9 mouse cellular contexts compared by ENCODE assay signal in the genomic region with DNA sequence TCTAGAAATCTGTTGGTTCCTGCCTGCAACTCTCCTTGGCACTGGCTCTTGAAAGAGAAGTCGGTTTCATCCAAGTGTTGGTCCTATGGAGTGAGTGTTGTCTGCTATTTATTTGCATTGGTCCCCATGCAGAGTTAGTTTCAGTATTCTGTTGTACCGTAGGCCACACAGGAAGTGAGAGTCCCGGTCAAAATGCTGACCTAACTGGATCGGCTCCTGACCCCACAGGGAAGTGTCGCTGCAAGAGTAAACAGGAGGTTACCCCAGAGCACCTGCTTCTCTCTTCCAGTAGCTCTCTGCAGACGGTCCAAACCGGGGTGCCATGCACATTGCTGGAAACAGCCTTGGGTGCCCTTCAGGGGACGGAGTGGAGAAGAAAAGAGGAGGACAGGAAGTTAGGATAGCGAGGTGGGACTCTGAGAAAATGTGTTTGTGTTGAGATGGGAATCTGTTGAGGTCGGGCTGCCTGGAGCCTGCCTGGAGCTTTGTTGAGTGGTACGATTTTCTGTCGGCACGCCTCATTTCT. TPM values are rescaled to one million over a fixed set of nuclear protein-coding genes. Genes with fewer than 3 reads are reported as not detected.
A peak's percentile ranks its signal among the peaks of the same experiment; 100 is the strongest.
DNase-seq lines count a peak whose midpoint lies in the region; ATAC-seq and TF ChIP-seq lines count a peak whose summit lies in the region.
"Had no signal": no experiment of that assay in that cellular context is flagged by ENCODE, and none has a peak within 500 bp of the region (broad histone marks: within the 10 kb centered on the region; RNA-seq: fewer than 3 reads in every experiment).

No protein-coding gene starts in this region.

- no peak for TF ChIP-seq EP300 in liver, postnatal 0 days (IDR thresholded peaks at IDR 0.05; ENCODE audit: low read depth)
- TF ChIP-seq EP300 in stomach, postnatal 0 days (optimal IDR thresholded peaks at IDR 0.05): no peak

- H3K9me3 ChIP-seq in liver, postnatal 0 days (ENCODE audit: low read length): no peaks in the 10 kb centered on the region
- H3K9me3 ChIP-seq in stomach, postnatal 0 days (ENCODE audit: control insufficient read depth, low read length): no peaks in the 10 kb centered on the region
- no peaks in the 10 kb centered on the region for H3K9me3 ChIP-seq in hindbrain, embryonic 14.5 days (ENCODE audit: control insufficient read depth, low read length)
- H3K9me3 ChIP-seq: embryonic facial prominence, embryonic 15.5 days had no signal

- WGBS in liver, postnatal 0 days (ENCODE audit: insufficient replicate concordance): 24% methylated on average over 13 of the region's 13 CpGs
- WGBS in stomach, postnatal 0 days: 35% methylated on average over 13 of the region's 13 CpGs
- WGBS in hindbrain, embryonic 14.5 days: 72% methylated on average over 13 of the region's 13 CpGs

- peak overlapping the region; percentile 63 for H3K4me2 ChIP-seq in liver, postnatal 0 days (ENCODE audit: low read depth, low read length)
- H3K4me2 ChIP-seq in stomach, postnatal 0 days (replicated peaks; ENCODE audit: low read depth): no peak overlapping the region
- no peak overlapping the region for H3K4me2 ChIP-seq in hindbrain, embryonic 14.5 days (replicated peaks)
- H3K4me2 ChIP-seq: embryonic facial prominence, embryonic 15.5 days had no signal

- peak overlapping the region; percentile 41 for H3K27ac ChIP-seq in liver, postnatal 0 days (ENCODE audit: low read depth)
- no peak overlapping the region for H3K27ac ChIP-seq in stomach, postnatal 0 days (replicated peaks)
- no peak overlapping the region for H3K27ac ChIP-seq in hindbrain, embryonic 14.5 days
- H3K27ac ChIP-seq: embryonic facial prominence, embryonic 15.5 days had no signal

- peaks cover 13% of the 10 kb centered on the region; the same call in 1 of the 2 replicates for H3K4me1 ChIP-seq in liver, postnatal 0 days (ENCODE audit: insufficient read depth)
- no peaks in the 10 kb centered on the region for H3K4me1 ChIP-seq in stomach, postnatal 0 days (replicated peaks; ENCODE audit: control insufficient read depth, insufficient read depth)
- no peaks in the 10 kb centered on the region for H3K4me1 ChIP-seq in hindbrain, embryonic 14.5 days (replicated peaks; ENCODE audit: control insufficient read depth, insufficient read depth, low read length)

- no peaks in the 10 kb centered on the region for H3K27me3 ChIP-seq in liver, postnatal 0 days (ENCODE audit: insufficient read depth, low read length)
- H3K27me3 ChIP-seq in stomach, postnatal 0 days (ENCODE audit: control insufficient read depth, insufficient read depth, low read length): no peaks in the 10 kb centered on the region
- H3K27me3 ChIP-seq in hindbrain, embryonic 14.5 days (ENCODE audit: control insufficient read depth, insufficient read depth, low read length): no peaks in the 10 kb centered on the region
- H3K27me3 ChIP-seq: embryonic facial prominence, embryonic 15.5 days had no signal

- TF ChIP-seq CTCF in liver, postnatal 0 days (IDR thresholded peaks at IDR 0.05; ENCODE audit: low read depth): no peak
- TF ChIP-seq CTCF in stomach, postnatal 0 days (IDR thresholded peaks at IDR 0.05; ENCODE audit: low read depth): no peak

- intact Hi-C loops in left cerebral cortex, postnatal 10 days (cut with DNase I): no loop called here
- intact Hi-C loops in left cerebral cortex, postnatal 36 days (cut with DNase I): no loop called here

- DNase-seq in left cerebral cortex, postnatal 10 days (ENCODE audit: extremely low spot score in 1 of 2, low spot score in 2 of 2): peak; percentile 26 to 48
- DNase-seq in left cerebral cortex, adult 11 months (ENCODE audit: low spot score): no peak
- DNase-seq in liver, postnatal 0 days: peak; percentile 38
- DNase-seq in stomach, postnatal 0 days (ENCODE audit: low spot score): no peak
- no peak for DNase-seq in thymus, postnatal 10 days (ENCODE audit: low spot score in 2 of 2)
- no peak for DNase-seq in hindbrain, embryonic 14.5 days (ENCODE audit: low spot score)
- DNase-seq in left cerebral cortex, postnatal 36 days (ENCODE audit: low spot score in 2 of 2): no peak

- no peak overlapping the region for H3K9ac ChIP-seq in liver, postnatal 0 days (replicated peaks)
- H3K9ac ChIP-seq in stomach, postnatal 0 days (ENCODE audit: low read length): no peak overlapping the region
- no peak overlapping the region for H3K9ac ChIP-seq in hindbrain, embryonic 14.5 days
- H3K9ac ChIP-seq: embryonic facial prominence, embryonic 15.5 days had no signal

- ATAC-seq in hematopoietic stem cell, adult 5-6 weeks (replicated peaks in 1 of 2; ENCODE audit: insufficient read depth in 1 of 2, low FRiP score in 2 of 2, low TSS enrichment in 1 of 2, low read depth in 1 of 2, poor library complexity in 2 of 2, severe bottlenecking in 2 of 2): peak; percentile 47 to 70
- ATAC-seq in liver, postnatal 0 days: peak; percentile 78
- peak; percentile 35; the same call in 1 of the 2 replicates for ATAC-seq in stomach, postnatal 0 days (ENCODE audit: low FRiP score, low TSS enrichment)
- no peak for ATAC-seq in hindbrain, embryonic 14.5 days (ENCODE audit: low FRiP score)

- H3K4me3 ChIP-seq in liver, postnatal 0 days (ENCODE audit: low read depth, low read length): peak overlapping the region; percentile 9; the same call in 1 of the 2 replicates
- no peak overlapping the region for H3K4me3 ChIP-seq in stomach, postnatal 0 days (ENCODE audit: low read depth, low read length)
- H3K4me3 ChIP-seq in hindbrain, embryonic 14.5 days (replicated peaks; ENCODE audit: low read length): no peak overlapping the region
- H3K4me3 ChIP-seq: embryonic facial prominence, embryonic 15.5 days had no signal

- no peaks in the 10 kb centered on the region for H3K36me3 ChIP-seq in liver, postnatal 0 days (replicated peaks; ENCODE audit: insufficient read depth, low read length)
- H3K36me3 ChIP-seq in stomach, postnatal 0 days (ENCODE audit: control insufficient read depth, insufficient read depth, low read length): no peaks in the 10 kb centered on the region
- no peaks in the 10 kb centered on the region for H3K36me3 ChIP-seq in hindbrain, embryonic 14.5 days (replicated peaks; ENCODE audit: control insufficient read depth, insufficient read depth)
- H3K36me3 ChIP-seq: embryonic facial prominence, embryonic 15.5 days had no signal

RNA-seq across cellular contexts. Expression of gene Rap1b, which starts 53.6 kb away (rescaled TPM):
- total RNA-seq in left cerebral cortex, postnatal 10 days (2021): 10 to 100 TPM; 88.9 to 94.5 TPM
- total RNA-seq in hematopoietic stem cell, adult 5-6 weeks (2017): 123 and 126 TPM in 2 replicates
- polyA plus RNA-seq in liver, postnatal 0 days (2015; fragmentation: Nextera tagmentation; extraction: Ambion mirVana): 103 and 105 TPM in 2 replicates
- polyA plus RNA-seq in stomach, postnatal 0 days (2015; fragmentation: Nextera tagmentation; extraction: Ambion mirVana): 130 and 132 TPM in 2 replicates
- 181 and 195 TPM in 2 replicates for polyA plus RNA-seq in hindbrain, embryonic 14.5 days (2014; fragmentation: Nextera tagmentation; extraction: Ambion mirVana)
- total RNA-seq in left cerebral cortex, postnatal 36 days (2021): 10 to 100 TPM; 60.2 to 62.8 TPM

Comparison
In these comparisons a context has a peak if more than half of its experiments do, and no peak if none do; other contexts are left out.
1. DNase-seq: peak in left cerebral cortex, postnatal 10 days (2 of 2) and liver, postnatal 0 days (single experiment); none in left cerebral cortex, adult 11 months (single experiment), stomach, postnatal 0 days (single experiment), thymus, postnatal 10 days (0 of 2), hindbrain, embryonic 14.5 days (single experiment) and left cerebral cortex, postnatal 36 days (0 of 2).